ENCODE assay signal across 9 mouse cellular contexts in the genomic region with DNA sequence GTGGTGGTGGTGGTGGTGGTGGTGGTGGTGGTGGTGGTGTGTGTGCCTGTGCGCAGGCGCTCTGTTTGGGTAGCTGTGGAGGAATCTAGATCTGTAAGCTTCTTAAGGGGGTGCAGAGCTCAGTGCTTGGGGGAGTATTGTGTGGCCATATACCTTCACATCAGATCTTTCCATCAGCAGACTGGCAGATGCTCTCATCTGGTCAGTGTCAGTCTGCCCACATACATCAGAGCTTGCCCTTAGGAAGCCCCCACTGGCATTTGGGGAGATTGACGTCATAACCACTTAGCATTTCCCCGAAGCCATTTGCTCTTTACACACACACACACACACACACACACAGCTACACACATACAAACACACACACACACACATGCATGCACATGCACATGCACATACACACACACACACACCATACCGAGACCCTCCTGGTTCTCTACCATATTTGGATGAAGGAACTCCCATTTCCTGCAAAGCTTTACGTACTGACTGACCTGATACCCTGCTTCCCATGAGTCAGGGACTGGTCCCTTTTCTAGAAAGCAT. TPM values are rescaled to one million over a fixed set of nuclear protein-coding genes. Genes with fewer than 3 reads are reported as not detected.
DNase-seq lines count a peak whose midpoint lies in the region; ATAC-seq and TF ChIP-seq lines count a peak whose summit lies in the region.
"Had no signal": no experiment of that assay in that cellular context is flagged by ENCODE, and none has a peak within 500 bp of the region (broad histone marks: within the 10 kb centered on the region; RNA-seq: fewer than 3 reads in every experiment).

No protein-coding gene starts in this region.

- H3K27me3 ChIP-seq in kidney, adult 2 months (replicated peaks; ENCODE audit: control insufficient read depth, insufficient read depth, low read length), result 0 out of 2 replicates have a peak, but pooled peaks cover 1% of the 10 kb centered on the region
- no peaks in the 10 kb centered on the region for H3K27me3 ChIP-seq in embryonic facial prominence, embryonic 14.5 days (replicated peaks; ENCODE audit: control insufficient read depth, insufficient read depth, low read length)
- no peaks in the 10 kb centered on the region for H3K27me3 ChIP-seq in limb, embryonic 14.5 days (ENCODE audit: control insufficient read depth, insufficient read depth, low read length)

- no peak for DNase-seq in kidney, adult 2 months
- no peak for DNase-seq in kidney, postnatal 25 days
- peak; percentile 76 for DNase-seq in Muller cell, postnatal 12 days (ENCODE audit: inconsistent ontology term)
- DNase-seq in embryonic facial prominence, embryonic 14.5 days (ENCODE audit: low spot score), result no peak
- DNase-seq in limb, embryonic 14.5 days (ENCODE audit: low spot score), result no peak
- DNase-seq in left cerebral cortex, adult 9 months (ENCODE audit: low spot score in 2 of 2), result no peak
- DNase-seq in spleen, postnatal 14 days (ENCODE audit: low spot score in 2 of 2), result no peak
- DNase-seq: kidney, adult 18-20 months; left cerebral cortex, postnatal 4 days had no signal

- peak overlapping the region; percentile 71 for H3K4me2 ChIP-seq in embryonic facial prominence, embryonic 14.5 days (ENCODE audit: low read depth, low read length)
- H3K4me2 ChIP-seq in limb, embryonic 14.5 days (replicated peaks; ENCODE audit: low read depth, low read length, severe bottlenecking), result peak overlapping the region; percentile 65

- no peak for TF ChIP-seq POLR2A in kidney, adult 2 months (IDR thresholded peaks at IDR 0.05; ENCODE audit: low read depth, low read length)
- no peak for TF ChIP-seq POLR2A in limb, embryonic 14.5 days (IDR thresholded peaks at IDR 0.05; ENCODE audit: borderline replicate concordance, extremely low read depth, insufficient read depth, insufficient read length)

- H3K36me3 ChIP-seq in kidney, adult 2 months (ENCODE audit: control insufficient read depth, insufficient read depth, low read length), result no peaks in the 10 kb centered on the region
- peaks cover 19% of the 10 kb centered on the region for H3K36me3 ChIP-seq in embryonic facial prominence, embryonic 14.5 days (ENCODE audit: control insufficient read depth, insufficient read depth, low read length)
- H3K36me3 ChIP-seq in limb, embryonic 14.5 days (ENCODE audit: control insufficient read depth, insufficient read depth, low read length), result peaks cover 9% of the 10 kb centered on the region

- H3K9ac ChIP-seq in embryonic facial prominence, embryonic 14.5 days (ENCODE audit: low read depth, low read length), result peak overlapping the region; percentile 84
- H3K9ac ChIP-seq in limb, embryonic 14.5 days (ENCODE audit: low read depth, low read length, severe bottlenecking), result peak overlapping the region; percentile 78

- H3K27ac ChIP-seq in kidney, adult 2 months (ENCODE audit: insufficient read depth, low read depth, low read length), result peak overlapping the region; percentile 72; the same call in 1 of the 2 replicates
- H3K27ac ChIP-seq in embryonic facial prominence, embryonic 14.5 days (replicated peaks; ENCODE audit: low read depth, low read length), result peak overlapping the region; percentile 90
- peak overlapping the region; percentile 86 for H3K27ac ChIP-seq in limb, embryonic 14.5 days (replicated peaks; ENCODE audit: low read depth, low read length)

- TF ChIP-seq CTCF in kidney, adult 2 months (conservative IDR thresholded peaks at IDR 0.05; ENCODE audit: insufficient read depth, insufficient read length, low read depth, low read length), result no peak

- peak overlapping the region; percentile 44 for H3K4me3 ChIP-seq in kidney, adult 2 months (ENCODE audit: insufficient read depth, low read depth, low read length)
- H3K4me3 ChIP-seq in embryonic facial prominence, embryonic 14.5 days (ENCODE audit: low read depth, low read length), result peak overlapping the region; percentile 67
- peak overlapping the region; percentile 65 for H3K4me3 ChIP-seq in limb, embryonic 14.5 days (replicated peaks; ENCODE audit: low read length)

- WGBS in kidney, adult 2 months, result 73% methylated on average over 6 of the region's 6 CpGs
- 23% methylated on average over 6 of the region's 6 CpGs for WGBS in embryonic facial prominence, embryonic 14.5 days
- WGBS in limb, embryonic 14.5 days, result 38% methylated on average over 6 of the region's 6 CpGs

- no peaks in the 10 kb centered on the region for H3K4me1 ChIP-seq in kidney, adult 2 months (ENCODE audit: control insufficient read depth, insufficient read depth, low read length)
- H3K4me1 ChIP-seq in embryonic facial prominence, embryonic 14.5 days (ENCODE audit: control insufficient read depth, insufficient read depth, low read length), result peaks cover 18% of the 10 kb centered on the region
- peaks cover 39% of the 10 kb centered on the region for H3K4me1 ChIP-seq in limb, embryonic 14.5 days (ENCODE audit: control insufficient read depth, insufficient read depth, low read length)

- no peak for ATAC-seq in embryonic facial prominence, embryonic 14.5 days (ENCODE audit: low read depth)
- ATAC-seq in limb, embryonic 14.5 days (ENCODE audit: low FRiP score, low read depth), result no peak

- H3K9me3 ChIP-seq in embryonic facial prominence, embryonic 14.5 days (ENCODE audit: control insufficient read depth, low read length), result 0 out of 2 replicates have a peak, but pooled peaks cover 3% of the 10 kb centered on the region
- H3K9me3 ChIP-seq in limb, embryonic 14.5 days (ENCODE audit: control insufficient read depth, low read length), result no peaks in the 10 kb centered on the region

RNA-seq across cellular contexts. Expression of a gene that starts 1.6 kb away (rescaled TPM):
- polyA plus RNA-seq in kidney, adult 2 months (2012; rRNA removed), result 15.6 and 16.1 TPM in 2 replicates
- 81.4 and 97.6 TPM in 2 replicates for polyA plus RNA-seq in embryonic facial prominence, embryonic 14.5 days (2014; fragmentation: Nextera tagmentation; extraction: Ambion mirVana)
- polyA plus RNA-seq in limb, embryonic 14.5 days (2012; rRNA removed), result 74.0 and 96.9 TPM in 2 replicates
- polyA plus RNA-seq in limb, embryonic 14.5 days (2014; fragmentation: Nextera tagmentation; extraction: Ambion mirVana), result 113 and 135 TPM in 2 replicates
